Mouse (Mus musculus) heart, postnatal 0 days (tissue): ENCODE measurements around the gene Gm973.

ENCODE experiments used
- CTCF ChIP-seq: IDR thresholded peaks from 2 replicates; pipeline ENCODE4 v1.5.1; 2016; ENCODE audit warnings: antibody characterized with exemption, control low read depth, low read depth
- EP300 ChIP-seq: IDR thresholded peaks from 2 replicates; pipeline ENCODE4 v1.6.1; 2016; ENCODE audit warnings: antibody characterized with exemption, low read depth

- TF ChIP-seq CTCF (no peak), EP300 (no peak)
Observed at GRCm38 (mm10) chr1:59469170-59469569, 46.9 kb upstream of the Gm973 start.
